Mouse (Mus musculus): ENCODE measurements around the gene Rarres2.

The Rarres2 gene

DNA sequence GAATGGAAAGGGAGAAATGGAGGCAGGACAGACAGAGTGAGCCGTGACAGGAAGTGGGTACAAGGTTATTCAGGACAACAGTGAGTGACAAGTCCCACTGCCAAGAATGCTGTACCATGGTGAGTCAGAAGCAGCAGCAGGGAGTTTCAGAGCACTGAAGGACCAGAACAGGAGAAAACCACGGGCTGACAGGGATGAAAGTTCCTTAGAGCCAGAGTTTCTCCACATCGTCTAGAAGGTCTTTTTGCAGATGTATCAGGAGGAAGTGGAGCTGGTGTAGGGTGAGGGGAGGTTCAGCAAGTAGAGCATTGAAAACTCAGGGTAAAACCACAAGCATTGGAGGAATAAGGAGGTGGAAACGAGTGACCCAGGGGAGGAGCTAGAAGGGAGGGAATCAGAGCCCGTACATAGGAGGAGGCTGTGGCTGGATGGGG is 6.6 kb upstream of the Rarres2 start:
- DNase-seq (ENCODE audit: low spot score) = no peak

GRCm38 (mm10) chr6:48578736-48579135 is 6.1 kb upstream of the Rarres2 start:
- DNase-seq (ENCODE audit: low spot score) = no peak

DNA sequence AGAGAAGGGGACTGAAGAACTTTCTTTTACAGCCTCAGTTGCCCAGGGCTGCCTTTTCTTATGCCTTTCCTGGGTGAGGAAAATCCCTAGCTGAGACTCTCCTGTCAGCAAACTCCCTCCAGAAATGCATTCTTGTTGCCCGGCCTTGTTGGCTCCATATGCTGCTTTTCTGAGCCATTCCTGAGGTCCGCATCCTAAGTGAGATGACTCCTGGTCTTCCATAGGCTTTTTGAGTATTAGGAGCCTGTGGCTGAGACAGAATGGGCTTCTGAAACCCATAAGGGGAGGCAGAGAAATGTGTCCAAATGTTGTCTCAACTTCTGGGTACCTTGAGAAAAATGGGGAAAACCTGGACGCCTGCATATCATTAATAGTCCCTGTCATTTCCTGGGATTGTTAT is 1.4 kb upstream of the Rarres2 start:
- DNase-seq (ENCODE audit: low spot score) = no peak

DNA sequence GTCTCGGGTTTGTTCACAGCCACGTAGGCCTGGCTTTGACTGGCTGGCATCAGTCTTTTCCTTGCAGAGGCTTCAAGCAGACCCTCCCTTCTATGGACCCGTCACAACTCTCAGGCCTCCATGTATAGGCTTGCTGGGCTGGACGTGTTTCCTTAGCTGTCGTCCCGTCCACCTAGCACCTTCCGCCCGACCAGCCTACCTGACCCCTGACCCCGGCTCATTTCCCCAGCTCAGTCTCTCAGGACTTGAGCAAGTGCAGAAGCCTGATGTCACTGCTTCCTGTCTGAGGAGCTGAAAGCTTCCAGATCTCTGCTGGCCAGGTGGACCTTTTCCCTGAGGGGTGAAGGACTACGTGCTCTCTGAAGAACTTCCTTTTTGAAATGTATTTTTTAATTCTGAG is 691 bp upstream of the Rarres2 start:
- no peak for DNase-seq (ENCODE audit: low spot score)

DNA sequence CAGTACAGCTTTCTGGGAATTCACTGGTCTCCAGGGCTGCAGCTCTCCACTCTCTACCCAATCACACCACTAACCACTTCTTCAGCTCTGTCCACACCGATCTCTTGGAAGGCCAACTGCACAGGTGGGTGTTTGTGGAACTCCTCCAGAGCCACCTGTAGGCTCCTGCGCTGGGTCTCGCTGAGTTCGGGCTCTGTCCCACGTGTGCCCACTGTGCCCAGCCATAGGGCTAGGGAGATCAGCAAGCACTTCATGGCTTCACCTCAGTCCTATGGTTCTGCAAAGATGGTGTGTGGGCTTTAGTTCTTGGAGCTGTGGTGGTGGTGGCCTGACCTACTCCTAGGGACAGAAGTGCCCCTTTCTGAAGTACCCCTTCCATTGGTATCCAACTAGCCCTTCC is 575 bp downstream of the Rarres2 start:
- DNase-seq (ENCODE audit: low spot score) = no peak

DNA sequence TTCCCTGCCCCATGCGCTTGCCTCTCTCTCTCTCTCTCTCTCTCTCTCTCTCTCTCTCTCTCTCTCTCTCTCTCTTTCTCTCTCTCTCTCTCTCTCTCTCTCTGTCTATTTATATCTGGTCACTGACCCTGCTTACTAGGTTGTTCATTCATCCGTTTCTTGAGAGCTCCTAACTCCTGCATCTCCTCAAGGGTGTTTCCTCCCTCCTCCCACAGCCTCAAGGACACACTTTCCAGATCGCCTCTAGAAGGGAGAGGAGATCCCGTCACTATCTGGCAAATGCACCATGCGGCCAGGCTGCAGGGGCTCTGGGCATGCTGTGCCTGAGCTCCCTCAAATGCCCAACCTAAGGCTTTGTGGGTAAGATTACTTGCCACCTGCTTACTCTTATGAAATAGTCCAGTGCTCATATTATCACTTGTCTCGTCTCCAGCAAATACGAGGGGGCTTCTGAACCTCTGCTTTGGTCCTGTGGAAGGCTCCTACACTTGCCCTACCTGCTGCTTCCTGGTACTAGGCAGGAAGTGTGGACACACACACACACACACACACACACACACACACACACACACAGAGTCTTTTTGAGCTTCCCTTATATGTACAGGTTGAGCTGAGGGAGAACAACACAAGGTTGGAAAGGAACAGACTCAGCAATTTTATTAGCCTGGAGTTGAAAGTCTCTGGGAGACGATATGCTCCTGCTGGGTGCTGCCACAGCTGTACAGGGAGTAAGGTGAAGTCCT is 3.4 kb downstream of the Rarres2 start:
- no peak for DNase-seq (ENCODE audit: low spot score)

- DNase-seq (ENCODE audit: low spot score) = no peak
Observed at GRCm38 (mm10) chr6:48568036-48568984, 4.3 kb downstream of the Rarres2 start.

- DNase-seq (ENCODE audit: low spot score) = peak; percentile 61
Observed at GRCm38 (mm10) chr6:48566312-48566711, 6.3 kb downstream of the Rarres2 start.

- DNase-seq (ENCODE audit: low spot score) = no peak
Observed at GRCm38 (mm10) chr6:48565693-48566310, 6.8 kb downstream of the Rarres2 start.

- no peak for DNase-seq (ENCODE audit: low spot score)
Observed at GRCm38 (mm10) chr6:48555956-48556355, 16.6 kb downstream of the Rarres2 start.

DNA sequence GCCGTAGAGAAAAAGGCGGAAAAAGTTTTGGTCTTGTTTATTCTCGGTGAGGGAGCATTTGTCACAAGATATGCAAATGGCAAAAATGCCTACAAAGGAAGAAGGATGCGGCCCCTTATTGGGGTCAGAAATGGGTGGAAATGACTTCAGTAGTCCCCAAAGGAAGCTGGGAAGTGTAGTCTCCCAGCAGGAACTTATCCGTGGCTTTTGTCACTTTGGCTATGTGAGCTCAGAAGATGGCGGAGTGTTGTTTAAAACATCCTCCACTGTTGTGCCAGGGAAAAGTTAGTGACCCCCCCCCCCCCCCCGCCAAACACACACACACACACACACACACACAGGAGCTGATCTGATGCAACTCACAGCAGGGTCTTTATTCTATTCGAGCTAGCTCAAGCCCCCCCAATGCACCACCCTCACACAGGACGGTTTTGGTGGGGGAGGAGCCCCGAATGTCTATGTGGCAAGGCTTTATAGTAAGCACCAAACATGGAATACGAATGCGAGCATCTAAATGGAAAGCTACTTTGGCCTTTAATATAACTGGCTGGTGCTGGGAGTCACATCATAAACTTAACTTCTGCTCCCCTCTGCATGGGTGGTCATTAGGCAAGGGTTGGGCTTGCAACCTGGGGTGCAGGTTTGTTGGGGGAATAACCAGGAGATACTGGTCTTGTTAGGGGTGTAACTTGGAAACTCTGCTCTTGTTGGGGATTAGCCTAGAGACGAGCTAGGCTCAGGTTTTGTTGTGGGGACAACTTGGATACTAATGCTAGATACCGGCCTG is 17.3 kb downstream of the Rarres2 start:
- no peak for DNase-seq (ENCODE audit: low spot score)

DNA sequence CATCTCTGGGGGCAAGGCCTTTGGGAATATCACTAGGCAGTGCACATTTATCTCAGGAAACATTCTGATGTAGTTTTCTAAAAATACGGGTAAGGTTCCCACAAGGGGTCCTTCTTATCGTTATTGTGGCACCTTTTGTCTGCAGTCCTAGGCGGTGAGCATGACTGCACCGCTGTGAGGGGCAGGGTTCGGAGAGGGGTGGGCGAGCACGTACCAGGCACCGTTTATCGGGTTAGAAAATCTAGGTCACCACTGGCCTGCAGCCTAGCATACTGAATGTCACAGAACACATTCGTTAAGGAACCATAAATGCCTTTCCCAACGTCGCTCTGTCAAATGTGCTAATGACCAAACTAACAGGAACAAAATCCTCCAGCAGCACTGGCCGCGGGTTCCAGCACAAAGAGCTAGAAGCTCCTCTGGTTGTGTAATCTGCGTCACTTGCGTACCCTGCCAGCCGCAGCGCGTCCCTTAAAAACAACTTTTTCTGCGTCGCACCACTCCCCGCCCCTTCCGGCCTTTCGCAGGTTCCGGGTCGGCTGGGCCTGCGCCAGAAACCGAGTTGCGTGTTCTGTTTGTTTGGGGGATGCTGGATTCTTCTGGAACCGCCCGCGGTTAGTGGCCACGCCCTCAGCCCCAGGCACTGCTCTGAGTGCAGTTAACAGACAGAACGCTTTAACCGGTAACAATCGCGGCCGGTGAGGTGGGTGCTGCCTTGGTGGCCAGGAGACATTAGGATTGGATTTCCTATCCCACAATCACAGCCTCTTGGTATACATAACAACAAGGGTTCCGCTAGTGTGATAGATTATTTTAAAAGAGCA is 18.1 kb downstream of the Rarres2 start, which contains the start of gene Lrrc61:
Lrrc61 (plus strand) TSS at position 517 of the 824 bp plus-strand sequence.
- DNase-seq (ENCODE audit: low spot score) = peak; percentile 98

- DNase-seq (ENCODE audit: low spot score) = no peak
Observed at GRCm38 (mm10) chr6:48553819-48554218, 18.8 kb downstream of the Rarres2 start.

DNA sequence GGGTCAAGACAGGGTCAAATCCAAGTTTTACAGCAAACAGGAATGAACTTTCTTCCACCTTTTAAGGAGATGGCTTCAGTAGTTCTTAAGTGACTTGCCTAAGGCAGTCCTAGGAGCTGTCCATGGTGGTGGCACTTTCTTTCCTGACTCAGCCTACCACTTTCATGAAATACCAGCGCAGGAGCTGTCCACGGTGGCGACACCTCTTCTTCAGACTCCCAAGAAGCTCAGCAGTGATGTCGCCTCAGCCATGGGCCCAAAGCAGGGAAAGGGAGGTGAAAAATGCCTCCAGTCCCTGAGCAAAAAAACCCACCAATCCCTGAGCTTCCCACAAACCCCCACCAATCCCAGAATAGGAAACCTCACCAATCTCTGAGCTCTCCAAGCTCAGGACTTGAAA is 19.7 kb downstream of the Rarres2 start:
- no peak for DNase-seq (ENCODE audit: low spot score)

- no peak for DNase-seq (ENCODE audit: low spot score)
Observed at GRCm38 (mm10) chr6:48548314-48548713, 24.3 kb downstream of the Rarres2 start.

DNA sequence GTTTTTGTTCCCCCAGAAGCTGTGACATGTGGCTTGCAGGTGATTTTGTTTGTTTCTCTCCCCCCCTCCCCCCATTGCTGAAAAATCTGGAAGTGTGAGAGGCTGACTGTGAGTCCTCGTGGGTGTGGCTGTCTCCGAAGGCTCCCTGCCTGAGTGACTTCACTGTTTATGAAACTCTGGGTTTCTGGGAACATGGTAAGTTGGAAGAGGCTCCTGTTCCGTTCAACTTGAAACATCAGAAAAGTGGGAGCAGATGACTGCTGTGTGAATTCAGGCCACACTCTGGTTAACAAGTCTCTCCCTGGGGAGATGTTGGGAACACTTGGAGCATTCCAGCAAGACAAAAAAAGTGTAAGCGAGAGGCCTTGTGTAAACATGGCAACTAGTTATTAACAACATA is 25.7 kb downstream of the Rarres2 start:
- DNase-seq (ENCODE audit: low spot score) = no peak

- DNase-seq (ENCODE audit: low spot score) = no peak
Observed at GRCm38 (mm10) chr6:48546271-48546670, 26.3 kb downstream of the Rarres2 start.

- no peak for DNase-seq (ENCODE audit: low spot score)
Observed at GRCm38 (mm10) chr6:48545251-48545650, 27.3 kb downstream of the Rarres2 start.

DNA sequence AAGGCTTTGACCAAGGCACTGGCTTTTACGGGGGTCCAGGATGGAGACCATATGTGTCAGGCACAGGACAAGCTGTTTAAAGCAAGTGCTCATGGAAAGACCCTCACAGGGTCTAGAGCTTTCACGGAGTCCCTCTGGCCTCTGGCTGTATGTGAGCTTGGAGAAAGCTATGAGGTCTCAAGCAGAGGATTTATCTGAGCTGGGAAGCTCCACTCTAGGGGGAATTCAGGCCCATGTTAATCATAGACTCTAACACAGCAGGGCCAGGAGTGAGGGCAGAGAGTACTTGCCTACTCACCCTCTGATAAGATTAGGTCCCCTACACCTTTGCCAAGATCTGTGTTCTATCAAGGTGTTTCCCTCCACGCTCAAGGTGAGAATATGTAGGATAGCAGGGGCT is 30.0 kb downstream of the Rarres2 start:
- DNase-seq (ENCODE audit: low spot score) = no peak

DNA sequence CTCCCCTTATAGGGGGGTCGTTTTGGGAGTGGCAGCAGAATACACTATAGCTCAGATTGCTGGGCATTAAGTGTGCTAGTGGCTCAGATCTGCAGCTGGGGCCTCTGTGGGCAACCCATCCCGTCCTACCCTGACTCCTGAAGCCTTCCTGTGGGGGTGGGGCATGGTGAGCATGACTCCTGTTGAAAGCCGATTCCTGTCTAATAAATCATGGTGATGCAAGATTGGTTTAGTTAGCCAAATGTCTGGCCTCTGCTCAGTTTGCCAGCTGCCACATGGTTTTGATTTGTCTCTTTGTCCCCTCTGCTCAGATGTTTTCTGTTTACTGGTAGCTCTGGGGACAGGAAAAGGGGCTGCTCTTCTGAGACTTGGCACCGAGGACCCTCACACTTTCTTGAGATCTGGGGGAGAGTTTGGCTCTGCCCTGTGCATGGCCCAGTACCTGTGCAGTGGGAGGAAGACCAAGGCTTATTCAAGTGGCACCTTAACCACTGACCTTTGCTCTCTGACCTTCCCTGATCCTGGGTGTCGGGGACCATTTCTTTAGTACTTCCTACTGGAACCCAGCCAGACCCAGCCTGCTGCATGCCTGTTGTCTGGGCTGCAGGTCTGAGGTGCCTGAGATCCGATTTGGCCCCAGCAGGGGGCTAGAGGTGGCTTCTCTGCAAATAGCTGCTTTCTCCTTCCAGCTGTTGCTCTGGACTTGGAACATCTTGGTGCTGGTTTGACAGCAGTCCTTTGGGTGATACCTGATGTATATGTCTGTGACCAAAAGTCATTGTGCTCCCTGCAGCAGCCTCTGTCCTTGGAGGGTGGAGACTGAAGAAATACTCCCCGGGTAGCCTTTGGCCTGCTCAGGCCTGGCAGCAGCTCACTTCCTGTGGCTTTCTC is 30.8 kb downstream of the Rarres2 start:
- no peak for DNase-seq (ENCODE audit: low spot score)
